Mouse (Mus musculus) embryonic fibroblast, embryonic 13.5 days (primary cell): ENCODE results near the gene Phldb2.

Source experiments
- CTCF ChIP-seq: IDR thresholded peaks from 2 replicates; pipeline ENCODE4 v1.5.1; 2011; ENCODE audit warnings: mild to moderate bottlenecking, control low read depth, low read length, moderate library complexity, borderline replicate concordance; ENCODE audit not compliant: insufficient read depth
- POLR2A ChIP-seq: IDR thresholded peaks from 2 replicates; pipeline ENCODE4 v1.6.1; 2011; ENCODE audit warnings: low read depth, mild to moderate bottlenecking, control low read depth, low read length, moderate library complexity

DNA sequence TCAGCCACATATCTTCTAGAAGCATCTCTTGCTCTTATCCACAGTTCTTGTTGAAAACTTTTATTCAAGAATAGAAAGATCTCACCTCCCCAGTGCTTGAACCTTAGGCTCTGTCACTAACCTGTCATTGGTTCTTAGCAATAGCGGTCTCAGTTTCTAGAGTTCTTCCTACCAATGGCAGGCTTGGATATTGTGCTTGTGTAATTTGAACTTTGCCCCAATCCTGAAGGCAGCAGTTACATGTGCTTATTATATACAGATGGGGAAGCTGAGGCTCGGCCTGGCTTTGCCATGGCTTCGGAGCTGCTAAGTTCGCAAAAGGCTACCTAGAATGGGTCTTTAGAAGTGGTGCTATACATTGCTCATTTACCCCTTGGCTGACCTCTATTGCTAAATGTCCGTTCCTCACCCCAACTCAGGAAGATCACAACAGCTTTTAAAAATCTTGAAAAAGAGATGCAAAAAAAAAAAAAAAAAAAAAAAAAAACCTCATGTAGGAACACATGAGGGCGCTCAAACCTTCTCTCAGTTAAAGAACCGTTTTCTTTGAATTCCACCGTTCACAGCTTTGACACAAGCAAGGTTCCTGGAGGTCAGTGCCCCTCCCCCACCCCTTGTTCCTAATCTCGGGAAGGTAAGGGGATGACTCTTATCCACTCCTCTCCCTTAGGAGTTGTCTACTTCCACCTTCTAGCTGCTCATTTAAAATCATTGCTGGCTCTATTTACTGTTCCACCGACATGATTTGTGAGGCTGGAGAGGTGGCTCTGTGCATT is 37.7 kb upstream of the Phldb2 start:
- TF ChIP-seq CTCF (no peak), POLR2A (no peak)
